Mouse (Mus musculus) limb, embryonic 14.5 days (tissue): Measurements from ENCODE around the gene Psmd9. TPM values are rescaled to one million over a fixed set of nuclear protein-coding genes. Genes with fewer than 3 reads are reported as not detected.

Experiments used
- ATAC-seq: fragments of 200-750 bp; cut with Nextera tagmentation; 2 replicates; pipeline ENCODE4 v1.8.0; 2017; ENCODE audit warnings: low read depth, moderate number of reproducible peaks, moderate TSS enrichment; ENCODE audit not compliant: low FRiP score
- DNase-seq: peaks from one replicate; pipeline ENCODE4 v3.0.0-alpha.2; 2015; ENCODE audit warnings: low spot score
- H3K27ac ChIP-seq: fragments of 300-500 bp; sonication (generic); replicated peaks from 2 replicates; pipeline ENCODE4 v1.5.1; 2014; ENCODE audit warnings: low read depth, mild to moderate bottlenecking, low read length, moderate library complexity, mixed read lengths
- H3K27me3 ChIP-seq: fragments of 300-500 bp; sonication (generic); 2 replicates; pipeline ENCODE4 v1.6.1; 2014; ENCODE audit warnings: low read length, mixed read lengths; ENCODE audit not compliant: control insufficient read depth, insufficient read depth
- H3K36me3 ChIP-seq: fragments of 300-500 bp; sonication (generic); 2 replicates; pipeline ENCODE4 v1.6.1; 2014; ENCODE audit warnings: mild to moderate bottlenecking, low read length, moderate library complexity, mixed read lengths; ENCODE audit not compliant: control insufficient read depth, insufficient read depth
- H3K4me1 ChIP-seq: fragments of 300-500 bp; sonication (generic); 2 replicates; pipeline ENCODE4 v1.6.1; 2014; ENCODE audit warnings: antibody characterized with exemption, low read length, mixed read lengths; ENCODE audit not compliant: control insufficient read depth, insufficient read depth
- H3K4me2 ChIP-seq: fragments of 300-500 bp; sonication (generic); replicated peaks from 2 replicates; pipeline ENCODE4 v1.6.1; 2014; ENCODE audit warnings: low read depth, mild to moderate bottlenecking, low read length, moderate library complexity; ENCODE audit not compliant: severe bottlenecking
- H3K4me3 ChIP-seq: fragments of 300-500 bp; sonication (generic); replicated peaks from 2 replicates; pipeline ENCODE4 v1.5.1; 2014; ENCODE audit warnings: low read length
- H3K9ac ChIP-seq: fragments of 300-500 bp; sonication (generic); 2 replicates; pipeline ENCODE4 v1.6.1; 2014; ENCODE audit warnings: mild to moderate bottlenecking, low read depth, low read length, moderate library complexity; ENCODE audit not compliant: severe bottlenecking
- H3K9me3 ChIP-seq: fragments of 300-500 bp; sonication (generic); 2 replicates; pipeline ENCODE4 v1.6.1; 2016; ENCODE audit warnings: low read length; ENCODE audit not compliant: control insufficient read depth
- POLR2A ChIP-seq: fragments of 200-500 bp; IDR thresholded peaks from 2 replicates; pipeline ENCODE4 v1.8.0; 2012; ENCODE audit warnings: inconsistent platforms, mild to moderate bottlenecking, moderate library complexity, borderline replicate concordance; ENCODE audit not compliant: insufficient read depth, insufficient read length; ENCODE audit errors: extremely low read depth
- WGBS: fragments of 180-500 bp; shearing (Covaris S2); extraction: QIAGEN DNeasy Blood & Tissue Kit; methylation state at CpG from one replicate; pipeline ENCODE4 v1.1.7; 2014; 5-methylcytosine and 5-hydroxymethylcytosine counted together
- polyA plus RNA-seq, 2 experiments: library from polyadenylated mRNA; depleted of rRNA in 1 of 2; stranded (reverse) in 1 of 2; unstranded in 1 of 2; fragments of >200 nt; fragmentation: Nextera tagmentation in 1 of 2; extraction: Ambion mirVana in 1 of 2; gene quantifications; 2 replicates each; pipeline versions ENCODE4 v1.2.1 to v1.2.3; 2012 to 2014

Psmd9 gene
- polyA plus RNA-seq, 2 experiments, result 44.0 to 65.1 TPM

- Histone ChIP-seq H3K9me3 (no peaks in the 10 kb centered on the region), H3K27ac (no peak overlapping the region), H3K9ac (no peak overlapping the region), H3K27me3 (no peaks in the 10 kb centered on the region), H3K4me3 (no peak overlapping the region), H3K4me1 (peaks cover 3% of the 10 kb centered on the region; the same call in 1 of the 2 replicates), H3K4me2 (no peak overlapping the region), H3K36me3 (peaks cover 21% of the 10 kb centered on the region)
- TF ChIP-seq POLR2A, result no peak
- ATAC-seq (no peak), DNase-seq (no peak)
- 94% methylated on average over 2 of the region's 2 CpGs for WGBS
Observed at GRCm38 (mm10) chr5:123232180-123232579, 63.0 kb downstream of the Psmd9 start.

GRCm38 (mm10) chr5:123235731-123236130 is 66.5 kb downstream of the Psmd9 start:
- TF ChIP-seq POLR2A, result no peak
- ATAC-seq (peak; percentile 50), DNase-seq (peak; percentile 76)
- no peak overlapping the region for H3K4me2 ChIP-seq
- H3K9me3 ChIP-seq, result no peaks in the 10 kb centered on the region
- no peaks in the 10 kb centered on the region for H3K27me3 ChIP-seq
- no peaks in the 10 kb centered on the region for H3K4me1 ChIP-seq
- no peak overlapping the region for H3K27ac ChIP-seq
- H3K4me3 ChIP-seq, result no peak overlapping the region
- H3K36me3 ChIP-seq, result peaks cover 46% of the 10 kb centered on the region
- 41% methylated on average over 2 of the region's 2 CpGs for WGBS
- 0 out of 2 replicates have a peak overlapping the region, but pooled peaks have one; percentile 8 for H3K9ac ChIP-seq

GRCm38 (mm10) chr5:123236426-123236825 is 67.2 kb downstream of the Psmd9 start:
- no peak overlapping the region for H3K27ac ChIP-seq

GRCm38 (mm10) chr5:123239501-123239900 is 70.3 kb downstream of the Psmd9 start:
- no peak for DNase-seq
- Histone ChIP-seq H3K9ac (no peak overlapping the region), H3K4me2 (no peak overlapping the region), H3K36me3 (peaks cover 75% of the 10 kb centered on the region), H3K27me3 (no peaks in the 10 kb centered on the region), H3K27ac (no peak overlapping the region), H3K9me3 (no peaks in the 10 kb centered on the region), H3K4me3 (no peak overlapping the region), H3K4me1 (no peaks in the 10 kb centered on the region)
- WGBS, result 94% methylated on average over 11 of the region's 11 CpGs
- no peak for TF ChIP-seq POLR2A
- no peak for ATAC-seq

More at GRCm38 (mm10) chr5:123236426-123236825, 67.2 kb downstream of the Psmd9 start:
- Histone ChIP-seq H3K4me1 (no peaks in the 10 kb centered on the region), H3K9me3 (no peaks in the 10 kb centered on the region), H3K9ac (no peak overlapping the region), H3K36me3 (peaks cover 48% of the 10 kb centered on the region), H3K4me2 (no peak overlapping the region), H3K27me3 (no peaks in the 10 kb centered on the region), H3K4me3 (no peak overlapping the region)
- no peak for TF ChIP-seq POLR2A
- peak; percentile 2 for DNase-seq
- no peak for ATAC-seq
- 85% methylated on average over 9 of the region's 9 CpGs for WGBS

DNA sequence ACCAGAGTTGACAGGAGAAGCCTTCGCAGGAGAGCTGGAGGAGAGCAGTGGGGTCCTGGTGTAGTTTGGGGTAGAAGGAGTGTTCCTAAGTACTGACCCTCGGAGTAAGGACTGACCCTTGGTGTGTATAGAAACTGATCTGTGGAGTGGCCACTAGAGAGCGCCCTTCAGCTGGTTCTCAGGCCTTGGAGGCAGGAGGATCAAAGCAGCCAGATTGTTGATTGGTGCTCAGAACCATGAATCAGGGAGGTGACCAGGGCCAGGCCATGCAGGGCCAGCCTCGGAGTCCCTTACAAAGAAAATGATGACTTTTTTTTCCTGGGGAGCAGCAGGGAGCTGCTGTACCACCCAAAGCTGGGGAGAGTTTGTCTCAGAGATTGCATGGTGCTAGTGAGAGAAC is 76.3 kb downstream of the Psmd9 start:
- no peaks in the 10 kb centered on the region for H3K9me3 ChIP-seq
- 17% methylated on average over 4 of the region's 4 CpGs for WGBS
- H3K36me3 ChIP-seq, result peaks cover 50% of the 10 kb centered on the region
- ATAC-seq, result no peak
- H3K4me1 ChIP-seq, result no peaks in the 10 kb centered on the region
- H3K27me3 ChIP-seq, result no peaks in the 10 kb centered on the region
- no peak overlapping the region for H3K27ac ChIP-seq
- no peak overlapping the region for H3K9ac ChIP-seq
- no peak overlapping the region for H3K4me2 ChIP-seq
- H3K4me3 ChIP-seq, result no peak overlapping the region
- no peak for DNase-seq
- TF ChIP-seq POLR2A, result no peak

DNA sequence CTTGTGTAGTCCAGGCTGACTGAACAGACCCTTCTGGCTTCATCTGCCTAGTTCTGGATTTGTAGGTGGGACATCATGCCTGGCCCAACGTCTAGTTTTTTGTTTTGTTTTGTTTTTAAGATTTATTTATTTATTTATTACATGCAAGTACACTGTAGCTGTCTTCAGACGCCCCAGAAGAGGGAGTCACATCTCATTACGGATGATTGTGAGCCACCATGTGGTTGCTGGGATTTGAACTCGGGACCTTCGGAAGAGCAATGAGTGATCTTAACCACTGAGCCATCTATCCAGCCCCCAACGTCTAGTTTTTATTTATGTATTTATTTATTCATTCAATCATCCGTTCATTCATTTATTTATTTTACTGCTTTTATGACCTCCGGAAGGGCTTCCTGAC is 82.2 kb downstream of the Psmd9 start:
- Histone ChIP-seq H3K36me3 (0 out of 2 replicates have a peak, but pooled peaks cover 11% of the 10 kb centered on the region), H3K4me2 (peak overlapping the region; percentile 66; the same call in 1 of the 2 replicates), H3K27ac (no peak overlapping the region), H3K27me3 (no peaks in the 10 kb centered on the region), H3K9me3 (no peaks in the 10 kb centered on the region), H3K4me1 (no peaks in the 10 kb centered on the region), H3K4me3 (no peak overlapping the region), H3K9ac (no peak overlapping the region)
- no peak for DNase-seq
- WGBS, result 68% methylated on average over 8 of the region's 8 CpGs
- ATAC-seq, result no peak
- no peak for TF ChIP-seq POLR2A
